Mouse (Mus musculus): ENCODE results near the gene Samd15. TPM values are rescaled to one million over a fixed set of nuclear protein-coding genes. Genes with fewer than 3 reads are reported as not detected.
A peak's percentile ranks its signal among the peaks of the same experiment; 100 is the strongest.
"Not testable (repeated sequence)": the region's sequence is repeated elsewhere in the genome, so short reads cannot be mapped to it uniquely, and the experiment has no call there.

Samd15 gene
- polyA plus RNA-seq, 1 experiment from 2014 or later, result 1.1 TPM

DNA sequence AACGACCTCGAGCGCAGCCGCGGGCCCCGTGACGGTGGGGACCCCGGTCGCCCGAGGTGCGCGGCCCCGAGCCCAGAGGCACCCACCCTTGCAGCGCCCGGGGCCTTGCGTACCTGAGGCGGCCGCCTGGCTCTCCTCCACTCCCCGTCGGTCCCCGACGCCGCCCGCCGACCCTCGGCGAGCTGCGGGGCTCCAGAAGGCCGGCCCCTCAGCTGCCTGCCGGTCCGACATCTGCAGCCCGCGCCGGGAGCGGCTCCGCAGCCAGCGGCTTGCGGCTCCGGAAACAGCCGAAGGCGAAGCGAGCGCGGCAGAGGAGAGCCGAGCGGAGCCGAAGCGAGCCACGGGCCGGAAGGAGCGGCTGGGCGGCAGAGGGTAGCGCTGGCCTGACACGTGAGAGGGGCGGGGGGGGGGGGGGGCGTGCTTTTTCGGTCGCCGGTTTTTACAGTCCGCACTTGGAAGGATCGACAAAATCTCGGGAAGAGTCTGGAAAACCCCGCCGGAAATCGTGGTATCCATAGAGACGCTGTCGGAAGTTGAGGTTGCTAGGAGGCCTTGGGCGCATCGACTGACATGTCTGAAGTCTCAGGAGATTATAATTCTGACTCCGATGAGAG is 557 bp downstream of the Samd15 start, which contains the start of gene Tmed8:
Gene Tmed8, minus strand, starts transcription at position 482 of the 614 bp plus-strand sequence.
- Histone ChIP-seq H3K9ac (replicated peaks) (peak within 1 kb of the TSS; percentile 87), H3K4me1 (peaks cover 6% of the 10 kb centered on the region), H3K4me2 (replicated peaks) (peak within 1 kb of the TSS; percentile 89), H3K4me3 (peak within 1 kb of the TSS; percentile 89), H3K27ac (replicated peaks) (peak within 1 kb of the TSS; percentile 92), H3K9me3 (no peaks in the 10 kb centered on the region), H3K36me3 (no peaks in the 10 kb centered on the region), H3K27me3 (no peaks in the 10 kb centered on the region; the same call in 1 of the 2 replicates)
- under 1% methylated on average over 44 of the region's 70 CpGs for WGBS
- peak; percentile 96 for ATAC-seq (ENCODE audit: low FRiP score, low read depth)

- no peak overlapping the region for H3K9ac ChIP-seq (replicated peaks)
- 68% methylated on average over 5 of the region's 5 CpGs for WGBS
- no peak overlapping the region for H3K4me2 ChIP-seq (replicated peaks)
- no peaks in the 10 kb centered on the region; the same call in 1 of the 2 replicates for H3K27me3 ChIP-seq
- no peak overlapping the region for H3K27ac ChIP-seq (replicated peaks)
- peaks cover 6% of the 10 kb centered on the region for H3K4me1 ChIP-seq
- H3K9me3 ChIP-seq, result no peaks in the 10 kb centered on the region
- H3K36me3 ChIP-seq, result no peaks in the 10 kb centered on the region
- no peak overlapping the region for H3K4me3 ChIP-seq
- ATAC-seq (ENCODE audit: low FRiP score, low read depth), result no peak
These were observed 2.2 kb downstream of the Samd15 start for GRCm38 (mm10) chr12:87201694-87202093.

- H3K9ac ChIP-seq (replicated peaks); H3K4me2 ChIP-seq (replicated peaks); H3K4me1 ChIP-seq; ATAC-seq (ENCODE audit: low FRiP score, low read depth); H3K27ac ChIP-seq (replicated peaks); H3K36me3 ChIP-seq; H3K9me3 ChIP-seq; H3K4me3 ChIP-seq; H3K27me3 ChIP-seq: not testable (repeated sequence)
- WGBS, result 93% methylated on average over 5 of the region's 5 CpGs
These were observed 6.3 kb downstream of the Samd15 start for GRCm38 (mm10) chr12:87205789-87206188.

GRCm38 (mm10) chr12:87212844-87213606 is 13.5 kb downstream of the Samd15 start:
- H3K36me3 ChIP-seq, result no peaks in the 10 kb centered on the region
- WGBS, result 72% methylated on average over 2 of the region's 2 CpGs
- no peak overlapping the region for H3K4me2 ChIP-seq (replicated peaks)
- no peaks in the 10 kb centered on the region for H3K9me3 ChIP-seq
- no peaks in the 10 kb centered on the region for H3K4me1 ChIP-seq
- H3K27ac ChIP-seq (replicated peaks), result no peak overlapping the region
- H3K9ac ChIP-seq (replicated peaks), result no peak overlapping the region
- H3K4me3 ChIP-seq, result no peak overlapping the region
- no peak for ATAC-seq (ENCODE audit: low FRiP score, low read depth)
- no peaks in the 10 kb centered on the region for H3K27me3 ChIP-seq

DNA sequence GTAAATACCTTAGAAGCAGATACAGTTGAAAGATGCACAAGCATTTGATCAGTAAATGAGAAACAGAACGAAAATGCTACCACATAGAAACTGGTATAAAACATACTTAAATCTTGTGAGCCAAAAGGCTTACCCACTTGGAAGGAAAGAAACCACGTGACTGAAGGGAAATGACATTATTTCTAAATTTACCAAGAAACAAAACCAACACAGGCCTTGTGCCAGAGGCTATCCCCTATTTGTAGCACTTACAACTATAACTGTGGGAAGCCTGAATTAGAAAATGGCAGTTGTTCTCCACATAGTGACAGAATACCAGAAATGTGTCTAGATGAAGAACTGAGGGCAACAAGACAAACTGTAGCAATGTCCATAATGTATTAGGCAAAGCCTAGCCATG is 16.5 kb downstream of the Samd15 start:
- no peaks in the 10 kb centered on the region for H3K27me3 ChIP-seq
- H3K9ac ChIP-seq (replicated peaks), result no peak overlapping the region
- H3K4me1 ChIP-seq, result no peaks in the 10 kb centered on the region
- 75% methylated on average over 2 of the region's 2 CpGs for WGBS
- no peak overlapping the region for H3K4me3 ChIP-seq
- H3K9me3 ChIP-seq, result no peaks in the 10 kb centered on the region
- ATAC-seq (ENCODE audit: low FRiP score, low read depth), result no peak
- no peaks in the 10 kb centered on the region for H3K36me3 ChIP-seq
- H3K4me2 ChIP-seq (replicated peaks), result no peak overlapping the region
- H3K27ac ChIP-seq (replicated peaks), result no peak overlapping the region

DNA sequence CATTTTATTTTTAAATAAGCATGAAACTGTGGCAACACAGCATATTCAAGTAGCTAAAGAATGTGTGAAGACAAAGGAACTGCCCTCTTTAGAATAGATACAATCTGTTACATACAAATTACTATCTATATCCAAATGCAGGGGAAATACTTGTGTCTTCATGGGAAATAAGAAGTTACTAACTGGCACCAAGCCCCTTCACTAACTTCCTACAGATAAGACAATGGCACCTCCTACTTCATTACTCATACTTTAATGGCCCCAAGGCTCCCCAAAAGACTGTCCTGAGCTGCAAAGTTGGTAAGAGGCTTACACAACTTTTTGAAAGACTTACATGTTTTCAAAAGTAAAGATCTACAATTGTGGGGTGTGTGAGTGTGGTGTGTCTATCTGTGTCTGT is 18.1 kb downstream of the Samd15 start:
- Histone ChIP-seq H3K27me3 (no peaks in the 10 kb centered on the region), H3K4me1 (no peaks in the 10 kb centered on the region), H3K27ac (replicated peaks) (no peak overlapping the region), H3K9me3 (no peaks in the 10 kb centered on the region), H3K9ac (replicated peaks) (no peak overlapping the region), H3K4me2 (replicated peaks) (no peak overlapping the region), H3K36me3 (no peaks in the 10 kb centered on the region), H3K4me3 (no peak overlapping the region)
- ATAC-seq (ENCODE audit: low FRiP score, low read depth), result no peak

- Histone ChIP-seq H3K4me1 (no peaks in the 10 kb centered on the region), H3K4me3 (no peak overlapping the region), H3K27me3 (no peaks in the 10 kb centered on the region), H3K27ac (replicated peaks) (no peak overlapping the region), H3K9ac (replicated peaks) (no peak overlapping the region), H3K4me2 (replicated peaks) (no peak overlapping the region), H3K36me3 (no peaks in the 10 kb centered on the region), H3K9me3 (no peaks in the 10 kb centered on the region)
- 74% methylated on average over 7 of the region's 7 CpGs for WGBS
- ATAC-seq (ENCODE audit: low FRiP score, low read depth), result no peak
These were observed 19.8 kb downstream of the Samd15 start for GRCm38 (mm10) chr12:87219362-87219761.

DNA sequence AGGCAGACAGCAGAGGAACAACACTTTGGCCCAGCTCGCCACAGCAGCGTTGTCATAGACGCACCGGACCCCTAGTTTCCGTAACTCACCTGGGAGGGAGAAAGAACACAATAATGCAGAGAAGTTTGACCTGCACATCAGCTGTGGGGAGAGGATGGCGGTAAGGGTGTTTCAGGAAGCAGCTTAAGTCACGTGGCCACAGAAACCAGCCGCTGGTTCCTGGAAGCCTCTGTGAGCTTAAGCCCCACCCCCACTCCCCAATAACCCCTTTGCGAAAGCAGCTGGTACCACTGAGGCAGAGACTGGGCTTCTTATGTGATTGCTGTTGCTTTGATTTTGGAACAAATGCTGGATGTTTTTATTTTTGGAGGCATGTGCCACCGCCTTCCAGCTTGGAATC is 25.4 kb downstream of the Samd15 start:
- no peak for ATAC-seq (ENCODE audit: low FRiP score, low read depth)
- Histone ChIP-seq H3K4me1 (no peaks in the 10 kb centered on the region), H3K9ac (replicated peaks) (no peak overlapping the region), H3K27me3 (no peaks in the 10 kb centered on the region), H3K36me3 (0 out of 2 replicates have a peak, but pooled peaks cover 3% of the 10 kb centered on the region), H3K4me3 (no peak overlapping the region), H3K27ac (replicated peaks) (no peak overlapping the region), H3K4me2 (replicated peaks) (no peak overlapping the region), H3K9me3 (no peaks in the 10 kb centered on the region)
- WGBS, result 67% methylated on average over 10 of the region's 10 CpGs

- Histone ChIP-seq H3K36me3 (0 out of 2 replicates have a peak, but pooled peaks cover 3% of the 10 kb centered on the region), H3K9ac (replicated peaks) (no peak overlapping the region), H3K4me1 (no peaks in the 10 kb centered on the region), H3K27ac (replicated peaks) (no peak overlapping the region), H3K4me2 (replicated peaks) (no peak overlapping the region), H3K9me3 (no peaks in the 10 kb centered on the region), H3K27me3 (no peaks in the 10 kb centered on the region), H3K4me3 (no peak overlapping the region)
- no peak for ATAC-seq (ENCODE audit: low FRiP score, low read depth)
- WGBS, result 80% methylated on average over 7 of the region's 7 CpGs
These were observed 27.3 kb downstream of the Samd15 start for GRCm38 (mm10) chr12:87226801-87227200.

GRCm38 (mm10) chr12:87229633-87230032 is 30.1 kb downstream of the Samd15 start:
- no peak overlapping the region for H3K27ac ChIP-seq (replicated peaks)
- 94% methylated on average over 2 of the region's 2 CpGs for WGBS
- no peak overlapping the region for H3K4me2 ChIP-seq (replicated peaks)

GRCm38 (mm10) chr12:87230379-87230895 is 30.9 kb downstream of the Samd15 start:
- H3K4me1 ChIP-seq, result no peaks in the 10 kb centered on the region
- H3K9me3 ChIP-seq, result no peaks in the 10 kb centered on the region
- H3K9ac ChIP-seq (replicated peaks), result no peak overlapping the region; the same call in 1 of the 2 replicates
- H3K27me3 ChIP-seq, result no peaks in the 10 kb centered on the region
- H3K4me3 ChIP-seq, result no peak overlapping the region
- H3K4me2 ChIP-seq (replicated peaks), result no peak overlapping the region
- ATAC-seq (ENCODE audit: low FRiP score, low read depth), result no peak
- no peak overlapping the region for H3K27ac ChIP-seq (replicated peaks)
- H3K36me3 ChIP-seq, result 0 out of 2 replicates have a peak, but pooled peaks cover 3% of the 10 kb centered on the region

More at GRCm38 (mm10) chr12:87229633-87230032, 30.1 kb downstream of the Samd15 start:
- Histone ChIP-seq H3K4me1 (no peaks in the 10 kb centered on the region), H3K9me3 (no peaks in the 10 kb centered on the region), H3K36me3 (0 out of 2 replicates have a peak, but pooled peaks cover 3% of the 10 kb centered on the region), H3K9ac (replicated peaks) (no peak overlapping the region), H3K4me3 (no peak overlapping the region), H3K27me3 (no peaks in the 10 kb centered on the region)
- no peak for ATAC-seq (ENCODE audit: low FRiP score, low read depth)

GRCm38 (mm10) chr12:87236882-87237483 is 37.5 kb downstream of the Samd15 start:
- H3K4me3 ChIP-seq, result no peak overlapping the region
- H3K9me3 ChIP-seq, result no peaks in the 10 kb centered on the region
- H3K4me2 ChIP-seq (replicated peaks), result no peak overlapping the region
- H3K36me3 ChIP-seq, result peaks cover 40% of the 10 kb centered on the region
- H3K4me1 ChIP-seq, result no peaks in the 10 kb centered on the region
- H3K27me3 ChIP-seq, result no peaks in the 10 kb centered on the region
- H3K27ac ChIP-seq (replicated peaks), result no peak overlapping the region
- ATAC-seq (ENCODE audit: low FRiP score, low read depth), result no peak
- no peak overlapping the region for H3K9ac ChIP-seq (replicated peaks)
- WGBS, result 88% methylated on average over 5 of the region's 5 CpGs

Data from midbrain, embryonic 12.5 days (tissue).